Mouse (Mus musculus): ENCODE measurements around the gene Fgd6.

- TF ChIP-seq POLR2A (IDR thresholded peaks at IDR 0.05; ENCODE audit: control insufficient read depth in 1 of 2, insufficient read depth in 1 of 2, low read depth in 1 of 2, low read length in 2 of 2, poor library complexity in 1 of 2) (no peak), ZMIZ1 (IDR thresholded peaks at IDR 0.05; ENCODE audit: low read depth, low read length) (no peak), GATA1 (IDR thresholded peaks at IDR 0.05; ENCODE audit: low read depth, low read length) (peak; percentile 53; the same call in 1 of the 2 replicates), HCFC1 (IDR thresholded peaks at IDR 0.05; ENCODE audit: low read depth, low read length) (no peak), TBP (IDR thresholded peaks at IDR 0.05; ENCODE audit: low read depth, low read length) (no peak), UBTF (IDR thresholded peaks at IDR 0.05; ENCODE audit: borderline replicate concordance, insufficient read depth, low read depth, low read length) (no peak), NRF1 (IDR thresholded peaks at IDR 0.05; ENCODE audit: insufficient read depth, low read depth, low read length, poor library complexity, severe bottlenecking) (no peak), CTCF (IDR thresholded peaks at IDR 0.05 in 2 of 3, conservative IDR thresholded peaks at IDR 0.05 in 1 of 3; ENCODE audit: control insufficient read depth in 1 of 3, insufficient read depth in 1 of 3, low read depth in 2 of 3, low read length in 3 of 3, poor library complexity in 1 of 3, severe bottlenecking in 1 of 3) (no peak), MYC (IDR thresholded peaks at IDR 0.05; ENCODE audit: low read depth, low read length) (no peak), E2F4 (IDR thresholded peaks at IDR 0.05; ENCODE audit: borderline replicate concordance, low read depth, low read length) (no peak)
These were observed 37.2 kb downstream of the Fgd6 start for GRCm38 (mm10) chr10:94072916-94073465.

All from MEL (cell line).